Mouse (Mus musculus) urinary bladder, postnatal 14 days (tissue): ENCODE data around the gene Recql5.

Experiments
- DNase-seq: peaks from one replicate; pipeline ENCODE4 v3.0.0; 2021; ENCODE audit warnings: low spot score

Gene Recql5

GRCm38 (mm10) chr11:115933108-115933746, at the start of gene Recql5, which contains the start of gene Sap30bp:
Recql5 (minus strand) TSS chr11:115933477.
Sap30bp (plus strand) TSS chr11:115933282.
- DNase-seq, result peak; percentile 97

GRCm38 (mm10) chr11:115982472-115982871, 49.2 kb upstream of the Recql5 start:
- DNase-seq, result no peak

- no peak for DNase-seq
Measured at GRCm38 (mm10) chr11:115975544-115975943, 42.3 kb upstream of the Recql5 start.

GRCm38 (mm10) chr11:115975083-115975420, 41.8 kb upstream of the Recql5 start:
- no peak for DNase-seq

- DNase-seq, result peak; percentile 83
Measured at GRCm38 (mm10) chr11:115974309-115975082, 41.2 kb upstream of the Recql5 start, which contains the start of gene Itgb4. Itgb4 (plus strand) TSS chr11:115974709.

- DNase-seq, result no peak
Measured at GRCm38 (mm10) chr11:115971016-115971415, 37.7 kb upstream of the Recql5 start.

- DNase-seq, result peak; percentile 55
Measured at GRCm38 (mm10) chr11:115970006-115970673, 36.9 kb upstream of the Recql5 start.

GRCm38 (mm10) chr11:115968731-115969405, 35.6 kb upstream of the Recql5 start:
- no peak for DNase-seq

- peak; percentile 48 for DNase-seq
Measured at GRCm38 (mm10) chr11:115964977-115965604, 31.8 kb upstream of the Recql5 start.

- DNase-seq, result no peak
Measured at GRCm38 (mm10) chr11:115962651-115963412, 29.6 kb upstream of the Recql5 start.

GRCm38 (mm10) chr11:115959018-115959417, 25.7 kb upstream of the Recql5 start:
- no peak for DNase-seq

- DNase-seq, result peak; percentile 64
Measured at GRCm38 (mm10) chr11:115957971-115958370, 24.7 kb upstream of the Recql5 start.

GRCm38 (mm10) chr11:115956453-115956852, 23.2 kb upstream of the Recql5 start:
- DNase-seq, result no peak

GRCm38 (mm10) chr11:115955195-115955858, 22.1 kb upstream of the Recql5 start:
- DNase-seq, result peak; percentile 37

- DNase-seq, result peak; percentile 42
Measured at GRCm38 (mm10) chr11:115954712-115955111, 21.4 kb upstream of the Recql5 start.

GRCm38 (mm10) chr11:115950719-115951118, 17.4 kb upstream of the Recql5 start:
- DNase-seq, result no peak

GRCm38 (mm10) chr11:115948316-115948715, 15.0 kb upstream of the Recql5 start:
- no peak for DNase-seq

GRCm38 (mm10) chr11:115946221-115946828, 13.0 kb upstream of the Recql5 start:
- no peak for DNase-seq

GRCm38 (mm10) chr11:115945247-115945646, 12.0 kb upstream of the Recql5 start:
- peak; percentile 55 for DNase-seq

- no peak for DNase-seq
Measured at GRCm38 (mm10) chr11:115941980-115942379, 8.7 kb upstream of the Recql5 start.
